Mouse (Mus musculus): ENCODE data around the gene H2al1n.
"Not testable (repeated sequence)": the region's sequence is repeated elsewhere in the genome, so short reads cannot be mapped to it uniquely, and the experiment has no call there.

H2al1n gene

GRCm38 (mm10) chrX:14210848-14211247, at the start of gene H2al1n:
Gene H2al1n (plus strand): TSS chrX:14211148.
- DNase-seq (ENCODE audit: low spot score): not testable (repeated sequence)

GRCm38 (mm10) chrX:14199284-14199683, 11.7 kb upstream of the H2al1n start:
- no peak for DNase-seq (ENCODE audit: low spot score)

- DNase-seq (ENCODE audit: low spot score): no peak
Measured at GRCm38 (mm10) chrX:14206112-14206875, 4.7 kb upstream of the H2al1n start.

GRCm38 (mm10) chrX:14229218-14229617, 18.3 kb downstream of the H2al1n start:
- no peak for DNase-seq (ENCODE audit: low spot score)

- DNase-seq (ENCODE audit: low spot score): no peak
Measured at GRCm38 (mm10) chrX:14259597-14260239, 48.8 kb downstream of the H2al1n start.
